27 mouse cellular contexts compared by ENCODE assay signal in genomic region chr13:15450941-15451340, GRCm38 (mm10).
"Had no signal": no experiment of that assay in that cellular context is flagged by ENCODE, and none has a peak within 500 bp of the region (broad histone marks: within the 10 kb centered on the region; RNA-seq: fewer than 3 reads in every experiment).

No protein-coding gene starts in this region.

- H3K9me3 ChIP-seq: heart, embryonic 10.5 days; hindbrain, embryonic 10.5 days; hindbrain, embryonic 12.5 days; intestine, embryonic 15.5 days; kidney, embryonic 15.5 days; limb, embryonic 13.5 days; limb, embryonic 15.5 days; liver, embryonic 12.5 days had no signal

- H3K27ac ChIP-seq: gastrocnemius, adult 2 months; heart, embryonic 10.5 days; hindbrain, embryonic 10.5 days; hindbrain, embryonic 12.5 days; hindbrain, embryonic 14.5 days; intestine, embryonic 15.5 days; kidney, embryonic 15.5 days; kidney, postnatal 0 days; limb, embryonic 13.5 days; limb, embryonic 15.5 days; liver, embryonic 12.5 days; liver, embryonic 14.5 days had no signal

- H3K4me2 ChIP-seq: hindbrain, embryonic 12.5 days; hindbrain, embryonic 14.5 days; intestine, embryonic 15.5 days; kidney, embryonic 15.5 days; limb, embryonic 13.5 days; limb, embryonic 15.5 days; liver, embryonic 12.5 days had no signal

- H3K4me1 ChIP-seq: heart, embryonic 10.5 days; hindbrain, embryonic 10.5 days; hindbrain, embryonic 12.5 days; intestine, embryonic 15.5 days; kidney, embryonic 15.5 days; liver, embryonic 12.5 days had no signal

- DNase-seq: gastrocnemius, adult 2 months; gastrocnemius, postnatal 10 days; gastrocnemius, postnatal 25 days; heart, adult 18-20 months; heart, postnatal 10 days; heart, postnatal 4 days; kidney, adult 18-20 months; kidney, adult 9 months; kidney, postnatal 14 days; kidney, postnatal 36 days; layer of hippocampus, adult 9-11 months; layer of hippocampus, postnatal 36 days; left cerebral cortex, postnatal 4 days had no signal

- H3K36me3 ChIP-seq: heart, embryonic 10.5 days; hindbrain, embryonic 10.5 days; hindbrain, embryonic 12.5 days; intestine, embryonic 15.5 days; kidney, embryonic 15.5 days; limb, embryonic 13.5 days; limb, embryonic 15.5 days; liver, embryonic 12.5 days had no signal

- H3K27me3 ChIP-seq: hindbrain, embryonic 12.5 days; intestine, embryonic 15.5 days; kidney, embryonic 15.5 days; limb, embryonic 13.5 days; limb, embryonic 15.5 days; liver, embryonic 12.5 days had no signal

- ATAC-seq: hindbrain, embryonic 16.5 days; inflammation-experienced regulatory T-cells, adult 6 months; intestine, embryonic 15.5 days; intestine, postnatal 0 days; liver, embryonic 12.5 days had no signal

- H3K9ac ChIP-seq: hindbrain, embryonic 12.5 days; hindbrain, embryonic 14.5 days; intestine, embryonic 15.5 days; kidney, embryonic 15.5 days; limb, embryonic 13.5 days; limb, embryonic 15.5 days; liver, embryonic 12.5 days; liver, embryonic 14.5 days had no signal

- H3K4me3 ChIP-seq: gastrocnemius, adult 2 months; heart, embryonic 10.5 days; hindbrain, embryonic 10.5 days; hindbrain, embryonic 12.5 days; intestine, embryonic 15.5 days; kidney, embryonic 15.5 days; limb, embryonic 13.5 days; limb, embryonic 15.5 days; liver, embryonic 12.5 days had no signal
